Mouse (Mus musculus) lung, postnatal 0 days (tissue): ENCODE measurements around the gene Col13a1.

ENCODE experiments used
- CTCF ChIP-seq: IDR thresholded peaks from 2 replicates; pipeline ENCODE4 v1.5.1; 2016; ENCODE audit warnings: antibody characterized with exemption, mild to moderate bottlenecking
- EP300 ChIP-seq: IDR thresholded peaks from 2 replicates; pipeline ENCODE4 v1.6.1; 2016; ENCODE audit warnings: antibody characterized with exemption, mild to moderate bottlenecking, control low read depth

GRCm38 (mm10) chr10:61788499-61788898, 190.4 kb downstream of the Col13a1 start:
- TF ChIP-seq CTCF: no peak
- TF ChIP-seq EP300: no peak
